Mouse (Mus musculus) spleen, postnatal 10 days (tissue): ENCODE results near the gene Nsun5.

Source experiments
- DNase-seq, 2 experiments: peaks; one replicate each; pipeline ENCODE4 v3.0.0; 2021 to 2022; ENCODE audit warnings: low spot score in 2 of 2

The Nsun5 gene

DNA sequence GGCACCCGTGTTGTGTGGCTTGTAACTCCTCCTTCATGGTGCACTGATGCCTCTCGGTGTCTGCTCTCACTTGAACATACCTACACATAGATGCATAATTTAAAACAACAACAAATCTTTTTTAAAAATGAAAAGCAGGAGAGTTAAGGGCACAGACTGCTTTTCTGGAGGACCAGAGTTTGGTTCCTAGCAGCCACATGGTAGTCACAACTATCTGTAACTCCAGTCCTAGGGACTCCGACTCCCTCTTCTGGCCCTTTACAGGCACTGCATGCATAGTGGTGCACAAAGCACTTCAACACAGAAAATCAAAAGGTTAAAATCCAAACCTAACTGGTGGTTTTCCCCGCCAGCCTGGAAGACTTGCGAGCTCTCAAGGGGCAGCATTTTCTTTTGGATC is 3.8 kb downstream of the Nsun5 start:
- no peak for DNase-seq

DNA sequence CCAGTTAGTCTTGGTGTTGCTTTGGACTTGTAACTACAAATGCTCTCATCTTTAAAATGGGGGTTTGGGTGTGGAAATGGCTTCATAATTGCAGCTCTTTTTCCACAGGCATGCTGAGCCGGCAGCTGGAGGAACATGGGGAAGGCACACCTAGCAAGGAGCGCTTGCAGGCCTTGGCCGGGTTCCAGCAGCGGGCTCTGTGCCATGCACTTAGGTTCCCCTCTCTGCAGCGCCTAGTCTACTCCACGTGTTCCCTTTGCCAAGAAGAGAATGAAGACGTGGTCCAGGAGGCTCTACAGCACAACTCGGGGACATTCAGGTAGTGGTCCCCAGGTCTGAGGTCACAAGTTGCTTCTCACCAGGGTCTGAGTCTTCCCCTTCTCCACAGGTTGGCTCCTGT is 5.4 kb downstream of the Nsun5 start:
- DNase-seq, result no peak

DNA sequence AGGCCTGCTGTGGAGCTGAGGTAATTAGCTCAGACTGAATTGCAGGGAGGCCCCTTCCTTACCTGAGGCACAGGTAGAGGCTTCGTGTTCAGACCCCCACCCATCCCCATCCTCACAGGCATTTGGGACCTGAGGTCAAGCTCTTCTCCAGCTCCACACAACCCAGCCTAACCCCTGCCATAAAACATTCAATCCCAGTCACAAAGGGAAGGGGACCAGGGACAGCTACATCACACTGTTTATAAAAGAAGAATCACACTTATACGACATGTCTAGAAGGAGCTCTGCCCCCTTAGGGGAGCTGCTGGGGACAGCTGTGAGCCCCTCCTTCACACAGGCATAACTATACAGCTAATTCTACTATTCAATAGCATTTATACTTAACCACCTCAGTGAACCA is 6.6 kb downstream of the Nsun5 start:
- no peak for DNase-seq

DNA sequence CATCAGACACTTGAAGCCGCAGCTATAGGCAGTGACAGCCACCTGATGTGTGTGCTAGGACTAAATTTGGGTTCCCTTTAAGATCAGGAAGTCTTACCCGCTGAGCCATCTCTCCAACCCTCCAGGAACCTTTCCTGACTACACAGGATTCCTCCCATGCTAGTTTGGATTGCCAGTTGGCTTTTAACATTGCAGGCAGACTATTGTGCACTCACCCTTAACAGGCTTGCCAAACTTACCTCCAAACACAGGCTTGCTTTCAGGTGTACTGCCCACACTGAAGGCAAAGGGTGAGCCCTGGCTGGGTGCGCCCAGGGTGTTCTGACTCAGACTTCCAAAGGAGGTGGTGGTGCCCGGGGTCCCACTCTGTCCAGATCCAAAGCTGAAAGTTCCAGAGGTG is 10.9 kb downstream of the Nsun5 start:
- DNase-seq, result no peak

DNA sequence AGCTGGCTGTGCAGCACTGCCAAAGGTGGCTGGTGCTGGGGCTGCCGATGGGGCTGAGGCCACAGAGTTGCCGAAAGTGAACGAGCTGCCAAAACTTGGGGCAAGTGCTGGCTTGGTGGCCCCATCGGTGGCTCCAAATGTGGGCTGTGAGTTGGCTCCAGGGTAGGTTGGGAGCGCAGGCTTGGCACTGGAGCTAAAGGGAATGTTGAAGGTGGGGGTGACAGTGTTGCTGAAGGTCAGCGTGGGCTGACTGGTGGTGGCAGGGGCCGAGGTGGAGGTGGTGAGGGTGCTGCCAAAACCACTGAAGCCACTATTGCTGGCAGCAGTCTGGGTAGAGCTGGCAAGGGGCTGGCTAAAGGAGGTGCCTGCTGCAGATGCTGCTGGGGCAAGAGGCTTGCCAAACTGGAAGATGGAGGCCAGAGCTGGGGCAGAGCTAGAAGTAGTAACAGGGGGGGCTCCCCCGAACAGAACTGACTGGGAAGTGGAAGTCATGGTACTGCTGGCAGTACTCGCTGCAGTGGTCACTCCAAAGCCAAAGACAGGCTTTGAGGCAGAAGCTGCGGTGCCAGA is 11.7 kb downstream of the Nsun5 start:
- no peak for DNase-seq

DNA sequence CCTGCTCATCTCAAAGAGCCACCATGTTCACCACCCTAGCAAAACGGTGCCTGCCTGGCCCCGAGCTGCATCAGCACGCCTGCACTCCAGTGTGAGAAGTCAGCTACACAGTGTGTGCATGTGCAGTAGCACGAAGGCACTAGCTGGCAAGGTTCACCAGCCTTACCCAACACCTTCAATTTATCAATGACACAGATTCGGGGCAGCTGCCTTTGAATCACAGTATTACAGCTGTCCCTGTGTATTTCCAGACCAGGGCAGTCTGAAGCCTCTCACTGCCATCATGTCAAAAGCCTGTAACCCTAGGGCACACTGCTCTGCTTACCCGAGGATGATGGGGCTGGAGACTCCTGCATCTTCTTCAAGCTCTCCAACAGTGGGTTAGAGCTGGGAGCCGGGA is 13.0 kb downstream of the Nsun5 start:
- DNase-seq, result no peak

DNA sequence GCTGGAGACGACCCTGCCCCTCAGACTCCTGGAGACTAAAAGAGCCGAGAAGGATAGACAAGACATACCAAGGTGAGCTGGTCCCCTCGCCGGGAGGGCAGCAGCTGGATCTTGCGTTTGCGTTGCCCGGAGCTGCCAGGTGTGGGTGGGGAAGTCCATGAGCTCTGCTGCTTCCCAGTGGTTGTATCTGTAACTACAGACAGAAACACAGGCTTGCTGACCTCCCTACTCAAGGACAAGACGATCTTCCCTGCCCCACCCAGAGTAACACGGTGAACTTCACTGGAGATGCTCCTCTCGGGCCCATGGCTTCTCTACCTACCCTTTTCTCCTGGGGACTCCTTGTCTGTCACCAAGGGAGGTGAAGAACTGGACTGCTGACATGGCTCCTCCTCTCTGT is 14.0 kb downstream of the Nsun5 start:
- DNase-seq, result no peak

DNA sequence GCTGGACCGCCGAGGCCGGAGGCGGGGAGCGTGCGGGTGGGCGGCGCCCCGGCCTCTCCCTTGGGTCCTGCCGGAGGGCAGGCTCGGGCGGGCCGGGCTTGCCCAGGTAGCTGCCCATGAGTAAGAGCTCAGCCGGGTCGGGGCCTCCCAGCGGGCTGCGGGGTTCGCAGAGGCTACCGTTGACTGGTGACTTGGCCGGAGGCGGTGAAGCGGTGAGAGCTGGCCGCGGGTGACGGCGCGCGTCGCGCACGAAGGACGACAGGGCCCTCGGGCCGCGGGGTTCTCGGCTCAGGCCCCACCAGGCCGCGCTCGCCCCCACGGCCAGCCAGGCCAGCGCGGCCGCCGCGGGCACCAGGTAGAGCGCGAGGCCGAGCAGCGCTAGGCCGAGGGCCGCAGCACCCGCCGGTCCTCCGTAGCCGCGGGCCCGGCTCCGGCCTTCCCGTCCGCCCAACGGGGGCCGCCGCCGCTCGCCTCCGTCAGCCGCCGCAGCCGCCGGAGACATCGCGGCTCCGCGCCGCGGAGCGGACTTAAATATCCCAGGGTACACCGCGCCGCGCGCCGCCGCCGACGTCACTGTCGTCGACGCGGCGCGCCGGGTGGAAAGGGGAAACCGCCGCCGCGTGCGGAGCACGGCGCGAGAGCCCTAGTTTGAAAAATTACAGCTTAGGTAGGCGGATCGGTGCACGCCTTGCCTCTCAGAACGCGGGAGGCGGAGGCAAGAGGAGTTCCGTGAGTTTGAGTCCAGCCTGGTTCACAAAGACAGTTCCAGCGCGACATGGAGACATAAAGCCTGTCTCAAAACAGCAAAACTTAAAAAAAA is 24.5 kb downstream of the Nsun5 start, which contains the start of gene Pom121:
Gene Pom121 (minus strand): TSS at position 543 of the 820 bp plus-strand sequence.
- peak; percentile 78 to 91 for DNase-seq

DNA sequence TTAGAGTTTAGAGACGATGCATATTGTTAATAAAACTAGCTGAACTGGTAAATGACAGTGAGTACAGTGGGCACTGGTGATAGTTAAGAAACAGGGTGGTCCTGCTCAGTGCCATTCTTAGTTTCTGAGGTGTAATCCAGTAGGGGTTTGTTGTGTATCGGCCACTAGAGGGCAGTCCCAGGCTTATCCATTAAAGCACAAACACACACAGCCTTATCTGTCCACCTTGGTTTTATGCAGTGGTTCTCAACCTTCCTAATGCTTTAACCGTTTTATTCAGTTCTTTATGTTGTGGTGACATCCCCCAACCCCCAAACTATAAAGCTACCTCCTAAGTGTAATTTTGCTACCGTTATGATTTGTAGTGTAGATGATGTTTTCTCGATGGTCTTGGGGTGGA is 26.1 kb downstream of the Nsun5 start:
- DNase-seq, result peak; percentile 32 to 70

DNA sequence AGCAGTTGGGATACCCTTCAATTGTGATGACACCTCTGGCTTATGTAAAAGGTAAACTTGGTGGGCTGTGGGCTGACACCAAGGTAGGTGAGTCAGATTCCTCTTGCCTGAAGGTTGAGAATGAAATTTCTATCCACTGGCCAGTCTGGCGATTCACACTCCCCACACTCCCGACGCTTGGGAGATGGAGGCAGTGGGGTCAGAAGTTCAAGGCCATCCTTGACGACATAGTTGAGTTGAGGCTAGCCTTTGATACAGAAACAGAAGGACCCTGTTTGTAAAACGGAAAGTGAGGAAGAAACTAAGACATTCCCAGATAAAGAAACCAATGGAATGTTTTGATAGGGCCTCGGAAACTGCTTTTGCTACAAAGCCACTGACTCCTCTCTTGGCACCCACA is 29.6 kb downstream of the Nsun5 start:
- no peak for DNase-seq

DNA sequence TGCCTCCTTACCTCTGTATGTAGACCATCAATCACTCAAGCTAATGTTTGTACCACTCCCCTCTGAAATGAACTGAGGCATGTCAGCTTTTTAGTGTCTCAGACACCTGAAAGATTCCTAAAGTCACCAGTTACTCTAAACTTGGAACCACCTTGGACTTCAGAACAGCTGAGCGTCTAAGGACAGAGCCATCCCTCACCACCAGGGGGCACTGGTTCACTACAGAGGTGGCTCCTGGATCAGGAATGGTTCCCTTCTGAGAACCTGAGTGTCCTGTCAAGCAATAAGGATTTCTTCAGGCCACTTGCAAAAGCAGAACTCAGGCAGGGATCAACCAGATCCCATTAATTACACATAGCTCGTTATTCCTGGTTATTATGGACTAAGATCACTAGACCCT is 30.5 kb downstream of the Nsun5 start:
- DNase-seq, result peak; percentile 69 to 87

DNA sequence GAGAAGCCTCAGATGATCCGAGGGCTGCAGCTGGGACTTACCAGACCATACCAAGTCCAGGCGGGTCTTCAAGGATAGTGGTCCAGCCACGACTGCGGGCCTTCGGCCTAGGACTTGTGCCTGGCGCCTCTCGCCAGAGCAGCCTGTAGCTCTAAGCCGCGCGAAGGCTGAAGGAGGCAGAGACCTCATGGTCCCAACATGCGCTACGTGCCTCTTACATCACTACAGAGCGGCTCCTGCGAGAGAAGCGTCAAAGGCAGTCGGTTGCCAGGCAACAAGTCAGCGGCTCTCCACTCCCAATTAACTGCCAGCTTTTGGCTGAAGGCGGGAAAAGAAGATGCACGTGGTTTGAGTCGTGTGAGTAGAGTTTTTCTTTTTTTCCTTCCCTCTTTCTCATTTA is 34.9 kb downstream of the Nsun5 start:
- DNase-seq, result no peak

DNA sequence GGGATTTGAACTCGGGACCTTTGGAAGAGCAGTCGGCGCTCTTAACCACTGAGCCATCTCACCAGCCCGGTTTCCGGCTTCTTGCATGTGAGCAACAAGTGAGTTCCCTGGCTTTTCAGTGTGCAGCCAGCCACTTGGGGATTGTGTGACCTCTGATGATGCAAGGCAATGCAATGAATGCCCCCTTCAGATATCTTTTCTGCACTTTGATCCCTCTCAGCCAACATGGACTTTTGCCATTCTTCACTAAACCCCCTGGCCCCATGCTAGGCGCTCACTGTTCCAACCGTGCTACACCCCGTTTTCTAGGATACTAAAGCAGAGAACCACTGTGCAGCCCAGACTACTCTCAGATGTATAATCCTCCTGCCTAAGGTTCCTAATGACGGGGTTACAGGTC is 35.7 kb downstream of the Nsun5 start:
- DNase-seq, result no peak

DNA sequence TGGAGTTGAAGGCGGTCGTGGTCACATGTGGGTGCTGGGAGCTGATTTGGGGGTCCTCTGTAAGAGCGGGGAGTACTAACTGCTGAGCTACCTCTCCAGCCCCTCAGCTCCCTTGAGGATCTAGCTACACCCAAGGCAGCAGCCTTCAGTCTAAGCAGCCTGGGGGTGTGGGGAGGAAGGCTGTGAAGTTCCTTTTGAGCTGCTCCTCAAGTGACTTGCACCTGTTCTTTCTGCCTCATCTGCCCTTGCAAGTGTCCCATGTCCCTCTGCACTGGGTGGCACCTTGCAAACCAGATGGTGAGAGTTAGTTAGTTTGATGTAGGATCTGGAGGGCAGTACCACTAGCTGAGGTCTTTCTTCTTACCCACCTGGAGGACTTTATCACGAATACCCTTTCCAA is 38.4 kb downstream of the Nsun5 start:
- no peak for DNase-seq

DNA sequence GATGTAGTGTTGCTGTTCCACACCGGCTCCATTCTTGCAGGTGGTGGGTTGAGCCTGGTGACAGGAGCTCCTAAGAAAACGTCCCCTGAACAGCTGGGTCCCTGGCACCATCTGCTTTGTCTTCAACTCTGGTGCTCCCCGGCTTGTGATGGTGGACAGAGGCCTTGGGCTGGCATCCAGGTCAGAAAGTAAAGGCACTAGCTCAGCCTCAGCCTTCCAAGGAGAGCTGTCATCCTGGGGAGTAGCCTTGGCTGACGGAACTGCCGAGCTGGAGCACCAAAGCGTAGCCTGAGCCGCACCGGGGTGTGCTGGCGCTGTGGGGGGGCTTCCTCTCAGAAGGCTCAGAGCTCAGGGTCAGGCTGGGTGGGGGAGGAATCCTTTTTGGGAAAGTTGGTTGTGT is 40.5 kb downstream of the Nsun5 start:
- no peak for DNase-seq
